Mouse (Mus musculus) small intestine, adult 2 months (tissue): Measurements from ENCODE around the gene Rbms2.

Experiments used
- CTCF ChIP-seq: fragments of 200-500 bp; IDR thresholded peaks from 2 replicates; pipeline ENCODE4 v1.5.1; 2012; ENCODE audit warnings: low read depth, mild to moderate bottlenecking, control low read depth, inconsistent platforms, low read length, moderate library complexity, mixed read lengths; ENCODE audit not compliant: insufficient replicate concordance, insufficient read length; ENCODE audit errors: extremely low read depth
- POLR2A ChIP-seq: fragments of 200-500 bp; IDR thresholded peaks from 2 replicates; pipeline ENCODE4 v1.6.1; 2012; ENCODE audit warnings: low read depth, mild to moderate bottlenecking, control low read depth, inconsistent platforms, low read length, moderate library complexity

- no peak for TF ChIP-seq CTCF
- TF ChIP-seq POLR2A: no peak
Measured at GRCm38 (mm10) chr10:128201856-128202255, 21.8 kb upstream of the Rbms2 start.
